Mouse (Mus musculus) lung, adult 2 months (tissue): ENCODE data around the gene Efna2. TPM values are rescaled to one million over a fixed set of nuclear protein-coding genes. Genes with fewer than 3 reads are reported as not detected.

Source experiments
- DNase-seq: peaks from one replicate; pipeline ENCODE4 v3.0.0; 2022
- H3K4me1 ChIP-seq: fragments of 200-500 bp; 2 replicates; pipeline ENCODE4 v1.6.1; 2011; ENCODE audit warnings: low read length; ENCODE audit not compliant: control insufficient read depth, insufficient read depth
- H3K4me3 ChIP-seq: fragments of 200-500 bp; replicated peaks from 2 replicates; pipeline ENCODE3; 2011; ENCODE audit warnings: low read depth, mild to moderate bottlenecking, control low read depth, low read length; ENCODE audit errors: extremely low read depth
- CTCF ChIP-seq: fragments of 200-500 bp; IDR thresholded peaks from 2 replicates; pipeline ENCODE4 v1.5.1; 2011; ENCODE audit warnings: mild to moderate bottlenecking, low read length, control low read depth; ENCODE audit not compliant: insufficient read depth
- POLR2A ChIP-seq: fragments of 200-500 bp; IDR thresholded peaks from 2 replicates; pipeline ENCODE4 v1.6.1; 2011; ENCODE audit warnings: low read depth, mild to moderate bottlenecking, control low read depth, low read length, borderline replicate concordance; ENCODE audit errors: extremely low read depth
- WGBS: fragments of 180-500 bp; shearing (Covaris S2); methylation state at CpG from one replicate; pipeline ENCODE4 v1.1.7; 2018; 5-methylcytosine and 5-hydroxymethylcytosine counted together
- polyA plus RNA-seq: library from polyadenylated mRNA; depleted of rRNA; stranded (reverse); fragments of >200 nt; gene quantifications from 2 replicates; pipeline ENCODE4 v1.2.3, GENCODE M21; 2012

Gene Efna2
- polyA plus RNA-seq, 1 experiment: 3.6 TPM

GRCm38 (mm10) chr10:80136179-80136951 lies 42.9 kb upstream of the Efna2 start:
- Histone ChIP-seq H3K4me3 (peak overlapping the region; percentile 16), H3K4me1 (peaks cover 4% of the 10 kb centered on the region; the same call in 1 of the 2 replicates)
- WGBS: 34% methylated on average over 47 of the region's 49 CpGs
- TF ChIP-seq POLR2A (no peak), CTCF (no peak)
- DNase-seq: no peak

GRCm38 (mm10) chr10:80136952-80137625 lies 42.2 kb upstream of the Efna2 start:
- 14% methylated on average over 29 of the region's 29 CpGs for WGBS
- peak; percentile 51 for DNase-seq
- H3K4me1 ChIP-seq: peaks cover 4% of the 10 kb centered on the region; the same call in 1 of the 2 replicates
- TF ChIP-seq CTCF (no peak), POLR2A (peak; percentile 34; the same call in 1 of the 2 replicates)
- H3K4me3 ChIP-seq: peak overlapping the region; percentile 16

GRCm38 (mm10) chr10:80137626-80138552 lies 41.4 kb upstream of the Efna2 start:
- no peak for TF ChIP-seq POLR2A
- TF ChIP-seq CTCF: no peak
- Histone ChIP-seq H3K4me3 (peak overlapping the region; percentile 26), H3K4me1 (peaks cover 7% of the 10 kb centered on the region)
- 9% methylated on average over 32 of the region's 33 CpGs for WGBS
- no peak for DNase-seq

GRCm38 (mm10) chr10:80138553-80139438 lies 40.5 kb upstream of the Efna2 start, which contains the start of gene Atp5d:
Gene Atp5d, plus strand, starts transcription at chr10:80138632.
- peak; percentile 69 for DNase-seq
- peaks cover 9% of the 10 kb centered on the region for H3K4me1 ChIP-seq

GRCm38 (mm10) chr10:80139439-80139775 lies 39.9 kb upstream of the Efna2 start:
- Histone ChIP-seq H3K4me3 (peak overlapping the region; percentile 64), H3K4me1 (peaks cover 9% of the 10 kb centered on the region)
- under 1% methylated on average over 10 of the region's 10 CpGs for WGBS
- DNase-seq: no peak
- TF ChIP-seq POLR2A (no peak), CTCF (no peak)

More at GRCm38 (mm10) chr10:80138553-80139438, 40.5 kb upstream of the Efna2 start, which contains the start of gene Atp5d:
- TF ChIP-seq POLR2A (0 out of 2 replicates have a peak, but pooled peaks have one; percentile 17), CTCF (no peak)
- WGBS: under 1% methylated on average over 79 of the region's 94 CpGs
- peak within 1 kb of the TSS; percentile 64 for H3K4me3 ChIP-seq

GRCm38 (mm10) chr10:80139975-80140665 lies 39.2 kb upstream of the Efna2 start:
- 77% methylated on average over 11 of the region's 11 CpGs for WGBS
- TF ChIP-seq POLR2A (no peak), CTCF (no peak)
- Histone ChIP-seq H3K4me1 (peaks cover 9% of the 10 kb centered on the region), H3K4me3 (no peak overlapping the region)
- DNase-seq: no peak

- 68% methylated on average over 10 of the region's 10 CpGs for WGBS
- Histone ChIP-seq H3K4me3 (peak within 1 kb of the TSS; percentile 59), H3K4me1 (peaks cover 9% of the 10 kb centered on the region)
- DNase-seq: no peak
- TF ChIP-seq POLR2A: no peak
- no peak for TF ChIP-seq CTCF
Measured at GRCm38 (mm10) chr10:80140666-80141035, 38.6 kb upstream of the Efna2 start, which contains the start of gene Cbarp. Gene Cbarp, minus strand, starts transcription at chr10:80140835.

- WGBS: under 1% methylated on average over 29 of the region's 29 CpGs
- peak; percentile 94 for DNase-seq
- TF ChIP-seq CTCF: peak; percentile 56
- peak; percentile 79; the same call in 1 of the 2 replicates for TF ChIP-seq POLR2A
- Histone ChIP-seq H3K4me3 (peak overlapping the region; percentile 59), H3K4me1 (peaks cover 9% of the 10 kb centered on the region)
Measured at GRCm38 (mm10) chr10:80141243-80141642, 38.0 kb upstream of the Efna2 start.
